Mouse (Mus musculus) cerebellum, adult 2 months (tissue): Measurements from ENCODE around the gene Galnt9.

Source experiments
- CTCF ChIP-seq: fragments of 200-500 bp; IDR thresholded peaks from 2 replicates; pipeline ENCODE4 v1.5.1; 2011; ENCODE audit warnings: low read depth, mild to moderate bottlenecking, control low read depth, low read length, moderate library complexity, borderline replicate concordance; ENCODE audit not compliant: insufficient read depth
- POLR2A ChIP-seq: fragments of 200-500 bp; IDR thresholded peaks from 2 replicates; pipeline ENCODE4 v1.6.1; 2011; ENCODE audit warnings: low read length, control low read depth, borderline replicate concordance; ENCODE audit not compliant: insufficient read depth

- TF ChIP-seq CTCF (no peak), POLR2A (no peak)
These were observed 102.2 kb downstream of the Galnt9 start for GRCm38 (mm10) chr5:110646377-110646776.
